Mouse (Mus musculus) adrenal gland, adult (tissue): ENCODE measurements at regions not wholly inside any gene's neighbourhood (a gene's known extent, or its start where the extent isn't known, plus 50 kb on each side); places are given as distances from the start of the nearest gene placed in this dataset.

Source experiments
- DNase-seq, 2 experiments: peaks; one replicate each; pipeline ENCODE4 v3.0.0; 2022 to 2023; ENCODE audit warnings: low spot score in 1 of 2; ENCODE audit not compliant: inconsistent age in 2 of 2

GRCm38 (mm10) chr13:82187196-82187595 lies 404.3 kb downstream of the Cetn3 start:
- DNase-seq: no peak

- DNase-seq: no peak
Observed at GRCm38 (mm10) chr13:82200739-82201138, 417.9 kb downstream of the Cetn3 start.

GRCm38 (mm10) chr13:82225430-82225829 lies 442.6 kb downstream of the Cetn3 start:
- no peak for DNase-seq

GRCm38 (mm10) chr13:82233901-82234300 lies 451.0 kb downstream of the Cetn3 start:
- no peak for DNase-seq

GRCm38 (mm10) chr13:82246231-82246630 lies 463.4 kb downstream of the Cetn3 start:
- no peak for DNase-seq

- no peak for DNase-seq
Observed at GRCm38 (mm10) chr13:82250361-82250760, 467.5 kb downstream of the Cetn3 start.

GRCm38 (mm10) chr13:82258491-82258935 lies 475.6 kb downstream of the Cetn3 start:
- peak; percentile 36 to 54 for DNase-seq

- no peak for DNase-seq
Observed at GRCm38 (mm10) chr13:82264236-82264635, 481.4 kb downstream of the Cetn3 start.

GRCm38 (mm10) chr13:82265170-82265569 lies 482.3 kb downstream of the Cetn3 start:
- DNase-seq: no peak

- no peak for DNase-seq
Observed at GRCm38 (mm10) chr13:82265736-82266135, 482.9 kb downstream of the Cetn3 start.

GRCm38 (mm10) chr13:82274733-82275132 lies 491.9 kb downstream of the Cetn3 start:
- no peak for DNase-seq

GRCm38 (mm10) chr13:82276001-82276400 lies 493.1 kb downstream of the Cetn3 start:
- no peak for DNase-seq

- DNase-seq: no peak
Observed at GRCm38 (mm10) chr13:82280744-82281143, 497.9 kb downstream of the Cetn3 start.

- DNase-seq: no peak
Observed at GRCm38 (mm10) chr13:82295834-82296233, 513.0 kb downstream of the Cetn3 start.

GRCm38 (mm10) chr13:82304227-82304626 lies 521.4 kb downstream of the Cetn3 start:
- no peak for DNase-seq

GRCm38 (mm10) chr13:82305076-82305475 lies 522.2 kb downstream of the Cetn3 start:
- DNase-seq: no peak

GRCm38 (mm10) chr13:82308336-82308735 lies 525.5 kb downstream of the Cetn3 start:
- DNase-seq: no peak

- DNase-seq: no peak
Observed at GRCm38 (mm10) chr13:82316573-82317202, 533.8 kb downstream of the Cetn3 start.

- DNase-seq: peak in 1 of 2 experiments; percentile 22
Observed at GRCm38 (mm10) chr13:82317203-82317580, 534.3 kb downstream of the Cetn3 start.

GRCm38 (mm10) chr13:82318395-82318794 lies 535.5 kb downstream of the Cetn3 start:
- DNase-seq: no peak

GRCm38 (mm10) chr13:82354355-82354754 lies 571.5 kb downstream of the Cetn3 start:
- no peak for DNase-seq

- no peak for DNase-seq
Observed at GRCm38 (mm10) chr13:82355296-82355695, 572.4 kb downstream of the Cetn3 start.

GRCm38 (mm10) chr13:82359442-82359841 lies 576.6 kb downstream of the Cetn3 start:
- DNase-seq: no peak
